Mouse (Mus musculus) brain, embryonic 14.5 days (tissue): ENCODE measurements at regions not wholly inside any gene's neighbourhood (a gene's known extent, or its start where the extent isn't known, plus 50 kb on each side); places are given as distances from the start of the nearest gene placed in this dataset.

Source experiments
- CTCF ChIP-seq: fragments of 200-500 bp; IDR thresholded peaks from 2 replicates; pipeline ENCODE4 v1.5.1; 2012; ENCODE audit warnings: inconsistent platforms, mild to moderate bottlenecking, moderate library complexity, borderline replicate concordance; ENCODE audit not compliant: insufficient read depth, insufficient read length; ENCODE audit errors: extremely low read depth
- POLR2A ChIP-seq: fragments of 200-500 bp; IDR thresholded peaks from 2 replicates; pipeline ENCODE4 v1.6.1; 2012; ENCODE audit warnings: mild to moderate bottlenecking, inconsistent platforms, borderline replicate concordance; ENCODE audit not compliant: poor library complexity, insufficient read depth, insufficient read length, severe bottlenecking; ENCODE audit errors: extremely low read depth

GRCm38 (mm10) chr9:26422897-26423823, 310.4 kb upstream of the B3gat1 start:
- TF ChIP-seq CTCF = no peak
- no peak for TF ChIP-seq POLR2A
